Mouse (Mus musculus): ENCODE measurements around the gene Gorasp1. TPM values are rescaled to one million over a fixed set of nuclear protein-coding genes. Genes with fewer than 3 reads are reported as not detected.

The Gorasp1 gene
- polyA plus RNA-seq (2012), result 27.8 and 34.7 TPM in 2 replicates

DNA sequence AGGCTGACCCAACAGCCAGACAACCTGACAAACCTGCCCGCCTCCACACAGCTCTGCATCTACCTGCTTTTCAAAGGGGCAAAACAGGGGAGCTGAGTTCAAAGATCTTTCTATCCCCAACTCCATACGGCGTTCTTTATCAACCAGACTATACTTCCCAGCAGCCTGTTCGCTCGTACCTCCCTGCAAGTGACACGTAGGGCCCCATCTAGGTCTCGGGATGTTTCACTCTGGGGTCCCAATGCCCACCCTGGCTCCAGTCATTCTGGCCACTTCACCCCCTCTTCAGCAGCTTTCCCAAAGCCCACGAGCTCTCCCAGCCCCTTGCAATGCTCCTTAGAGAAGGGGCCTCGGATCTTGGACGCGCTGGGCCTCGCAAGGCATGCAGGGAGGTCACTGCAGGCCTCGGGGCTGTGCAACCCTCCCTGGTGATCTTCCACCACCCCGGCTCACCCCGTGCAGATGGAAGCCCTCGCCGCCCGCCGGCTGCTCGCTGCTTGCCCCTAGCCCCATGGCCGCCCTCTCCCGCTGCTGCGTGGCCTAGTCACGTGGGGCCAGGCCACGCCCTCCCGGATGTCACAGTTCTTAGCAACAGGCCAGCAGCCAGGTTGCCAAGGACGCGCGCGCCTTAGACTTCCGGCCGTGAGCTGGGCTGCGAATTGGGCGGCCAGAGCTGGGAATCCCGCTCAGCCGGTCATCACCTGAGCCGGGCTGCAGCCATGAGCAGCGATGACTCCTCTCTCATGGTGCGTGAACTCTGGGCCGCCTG, at the start of gene Gorasp1, which contains the start of gene Ttc21a:
Gene Gorasp1 (minus strand): TSS at position 561 of the 769 bp plus-strand sequence.
Gene Ttc21a (plus strand): TSS at position 602 of the 769 bp plus-strand sequence.
- no peak for TF ChIP-seq GATA1 (IDR thresholded peaks at IDR 0.05; ENCODE audit: low read length)

DNA sequence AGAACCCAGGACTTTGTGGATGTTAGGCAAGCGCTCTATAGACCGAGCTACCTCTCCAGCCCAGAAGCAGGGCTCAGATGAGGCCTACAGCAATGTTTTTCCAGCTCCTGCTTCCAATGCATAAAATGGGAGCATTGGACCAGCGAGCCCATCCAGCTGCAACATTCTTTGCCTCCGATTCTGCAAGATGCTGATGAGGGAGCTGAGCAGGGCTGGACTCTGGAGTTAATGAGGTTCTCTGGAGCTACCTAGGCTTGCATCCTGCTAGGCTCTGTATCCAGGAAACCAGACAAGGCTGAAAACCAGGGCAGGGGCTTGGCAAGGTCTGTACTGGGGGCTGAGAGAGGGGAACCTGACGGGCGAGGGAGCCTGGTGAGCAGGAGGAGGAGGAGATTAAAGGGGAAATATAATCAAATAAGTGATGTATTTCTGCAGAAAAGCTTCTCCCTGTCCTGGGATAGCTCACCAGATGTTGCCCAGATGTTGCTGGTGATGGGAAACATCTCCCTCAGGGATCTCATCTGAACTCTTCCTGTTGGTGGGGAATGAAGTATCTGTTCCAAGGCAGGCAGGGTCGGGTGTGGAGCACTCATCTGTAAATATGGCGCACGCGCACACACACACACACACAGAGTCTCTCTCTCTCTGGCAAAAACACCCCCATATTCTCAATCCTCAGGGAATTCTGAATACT, 48.7 kb upstream of the Gorasp1 start:
- TF ChIP-seq GATA1 (IDR thresholded peaks at IDR 0.05; ENCODE audit: low read length), result no peak

DNA sequence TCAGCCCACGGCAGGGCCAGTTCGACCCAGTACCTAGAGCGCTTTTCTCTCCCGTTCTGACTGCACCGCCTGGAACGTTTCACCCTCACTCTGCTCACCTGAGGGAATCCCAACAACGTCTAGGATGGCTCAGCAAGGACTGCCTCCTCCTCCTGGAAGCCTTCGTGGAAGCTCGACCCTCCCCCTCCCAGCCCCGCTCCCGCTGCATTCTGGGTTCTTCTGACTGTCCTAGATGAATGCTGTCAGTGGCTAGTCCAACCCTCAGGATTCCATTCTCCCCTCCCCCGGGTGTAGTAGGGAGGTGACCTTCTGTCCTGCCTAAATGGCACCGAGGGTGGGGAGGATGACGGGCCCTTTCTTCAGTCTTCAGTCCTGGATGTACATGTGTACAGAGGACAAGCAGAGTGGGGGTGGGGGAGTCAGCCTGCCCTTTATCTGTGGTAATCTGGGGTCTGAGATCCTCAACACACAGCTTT, 47.2 kb upstream of the Gorasp1 start, which contains the start of gene Csrnp1:
Gene Csrnp1 (minus strand): TSS at position 123 of the 476 bp plus-strand sequence.
- no peak for TF ChIP-seq GATA1 (IDR thresholded peaks at IDR 0.05; ENCODE audit: low read length)

DNA sequence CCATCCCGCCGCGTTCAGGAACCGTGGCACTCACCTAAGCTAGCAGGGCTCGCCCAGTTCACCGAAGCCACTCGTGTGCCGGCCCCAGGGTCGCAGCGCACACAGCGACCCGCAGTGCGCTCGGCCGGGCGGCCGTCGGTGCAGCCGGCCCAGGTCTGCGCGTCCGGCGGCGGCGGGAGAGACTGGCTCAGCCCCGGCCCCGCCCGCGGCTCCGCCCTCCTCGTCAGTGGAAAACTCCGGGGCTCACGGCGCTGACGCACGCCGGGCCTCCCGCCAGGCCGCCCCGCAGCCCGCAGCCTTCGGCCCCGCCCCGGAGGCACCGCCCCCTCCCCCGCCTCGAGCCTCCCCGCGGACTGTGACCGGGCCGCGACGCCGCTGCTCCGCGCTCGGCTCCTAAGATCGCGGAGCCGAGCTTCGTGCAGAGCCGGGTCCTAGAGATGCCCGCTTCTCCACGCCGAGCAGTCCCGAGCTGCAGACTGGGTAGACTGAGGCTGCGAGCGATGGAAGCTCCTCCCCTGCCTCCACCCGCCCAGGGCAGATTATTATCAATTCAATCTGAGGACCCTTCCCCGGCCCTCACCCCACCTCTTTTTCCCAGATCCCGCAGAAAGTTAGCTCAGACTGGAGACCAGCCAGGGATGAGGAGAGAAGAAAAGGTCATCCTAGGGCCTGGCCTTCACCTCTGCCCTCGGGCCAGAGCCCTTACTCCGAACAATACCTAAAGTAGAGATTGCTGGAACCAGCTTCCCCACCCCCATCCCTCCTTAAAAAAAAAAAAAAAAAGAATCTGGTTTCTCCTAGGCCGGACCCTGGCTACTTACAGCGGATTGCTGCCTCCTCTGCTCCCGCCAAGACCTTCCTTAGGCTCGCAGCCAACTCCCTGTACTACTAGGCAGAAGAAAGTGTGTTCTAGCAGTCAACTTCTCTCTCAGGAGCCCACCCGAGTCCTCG, 46.5 kb upstream of the Gorasp1 start:
- no peak for TF ChIP-seq GATA1 (IDR thresholded peaks at IDR 0.05; ENCODE audit: low read length)

DNA sequence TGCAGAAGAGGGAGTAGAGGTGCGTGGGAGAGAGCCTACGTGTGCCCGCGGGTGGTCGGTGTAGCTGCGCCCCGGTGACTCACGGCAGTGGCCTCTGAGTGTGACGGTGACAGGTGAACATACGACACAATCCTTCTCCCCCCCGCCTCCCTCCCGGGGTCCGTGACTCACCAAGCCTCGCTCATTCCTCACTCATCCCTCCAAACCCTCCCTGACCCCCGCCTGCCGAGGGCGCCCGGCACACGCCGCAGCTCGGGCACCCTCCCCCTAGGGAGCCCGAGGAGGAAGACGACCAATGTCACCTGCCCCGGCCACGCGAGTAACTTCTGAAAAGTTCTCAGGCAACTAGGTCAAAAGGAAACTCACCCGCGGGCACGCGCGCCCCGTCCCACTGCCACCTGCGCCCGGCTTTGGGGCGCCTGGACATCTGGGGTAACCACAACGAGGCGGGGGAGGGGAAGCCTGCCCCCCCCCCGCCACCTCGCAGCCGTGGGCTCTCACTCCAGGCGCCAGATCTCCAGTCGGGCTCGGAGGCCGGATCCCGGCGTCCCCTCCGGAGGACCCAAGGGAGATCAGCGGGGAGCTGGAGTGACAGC, 45.7 kb upstream of the Gorasp1 start:
- no peak for TF ChIP-seq GATA1 (IDR thresholded peaks at IDR 0.05; ENCODE audit: low read length)

DNA sequence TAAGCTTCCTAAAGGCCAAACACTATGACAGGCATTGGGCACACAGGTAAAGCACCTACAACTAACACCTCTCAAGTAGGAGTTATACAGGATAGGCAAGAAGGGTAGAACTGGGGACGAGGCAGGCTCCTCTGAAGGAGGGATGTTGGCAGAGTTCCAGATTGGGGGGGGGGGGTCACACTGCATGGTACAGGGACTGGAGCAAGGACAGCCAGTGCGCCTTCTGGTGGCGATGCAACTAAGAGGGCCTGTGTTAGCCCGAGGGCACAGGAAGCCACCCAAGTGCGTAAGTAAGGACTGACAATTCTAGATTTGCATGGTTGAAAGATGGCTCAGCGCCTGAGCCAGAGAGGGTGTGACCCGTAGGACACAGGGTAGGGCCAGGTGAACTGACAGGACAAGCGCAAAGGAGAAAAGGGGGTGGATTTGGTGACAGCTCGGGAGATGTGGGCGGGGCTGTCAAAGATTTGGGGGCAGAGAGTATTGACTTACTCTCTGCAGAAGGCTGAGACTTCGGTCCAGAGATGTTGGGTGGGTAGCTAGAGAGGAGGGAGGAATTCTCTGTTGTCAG, 45.0 kb upstream of the Gorasp1 start:
- no peak for TF ChIP-seq GATA1 (IDR thresholded peaks at IDR 0.05; ENCODE audit: low read length)

DNA sequence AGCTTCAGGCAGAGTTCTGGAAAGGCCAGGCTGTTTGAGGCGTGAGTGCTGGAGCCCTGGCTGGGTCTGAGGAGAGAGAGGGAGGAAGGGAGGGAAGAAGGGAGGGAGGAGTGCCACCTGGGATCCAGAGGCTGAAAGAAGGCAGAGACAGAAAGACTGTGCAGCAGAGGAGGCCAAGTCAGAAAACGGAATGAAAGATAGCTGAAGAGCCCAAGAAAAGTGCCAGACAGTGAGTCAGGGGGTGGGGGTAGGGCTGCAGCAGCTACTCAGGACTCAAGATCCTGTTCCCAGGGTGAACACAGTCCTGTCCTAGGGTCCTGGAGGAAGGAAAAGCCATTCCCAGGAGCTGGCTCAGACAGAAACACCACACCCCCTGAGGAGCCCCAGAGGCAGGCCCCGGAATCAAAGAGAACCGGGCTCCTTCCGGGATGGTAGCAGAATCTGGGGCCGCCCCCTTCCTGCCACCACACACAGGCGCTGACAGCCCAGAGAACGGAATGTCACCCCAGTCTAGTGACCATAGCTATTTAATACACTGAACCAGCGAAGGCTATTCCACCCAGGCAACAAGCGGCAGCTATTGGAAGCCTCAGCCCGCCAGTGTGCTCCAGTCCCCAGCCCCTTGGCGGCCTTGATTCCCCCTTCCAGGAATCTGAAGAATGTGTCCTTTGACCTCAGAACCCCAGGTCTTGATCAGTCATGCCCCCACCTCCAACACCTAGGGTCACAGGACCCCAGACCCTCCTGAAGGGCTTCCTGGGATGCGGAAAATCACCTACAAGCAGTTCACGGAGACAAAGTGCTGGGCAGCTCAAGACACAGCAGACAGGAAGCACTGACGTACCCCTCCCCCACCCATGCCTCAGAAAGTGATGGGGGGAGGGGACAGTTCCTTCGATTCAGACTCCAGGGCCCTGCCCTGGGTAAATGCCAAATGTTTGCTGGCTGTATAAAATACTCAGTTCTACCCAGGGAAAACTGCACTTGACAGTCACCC, 44.1 kb upstream of the Gorasp1 start:
- no peak for TF ChIP-seq GATA1 (IDR thresholded peaks at IDR 0.05; ENCODE audit: low read length)

DNA sequence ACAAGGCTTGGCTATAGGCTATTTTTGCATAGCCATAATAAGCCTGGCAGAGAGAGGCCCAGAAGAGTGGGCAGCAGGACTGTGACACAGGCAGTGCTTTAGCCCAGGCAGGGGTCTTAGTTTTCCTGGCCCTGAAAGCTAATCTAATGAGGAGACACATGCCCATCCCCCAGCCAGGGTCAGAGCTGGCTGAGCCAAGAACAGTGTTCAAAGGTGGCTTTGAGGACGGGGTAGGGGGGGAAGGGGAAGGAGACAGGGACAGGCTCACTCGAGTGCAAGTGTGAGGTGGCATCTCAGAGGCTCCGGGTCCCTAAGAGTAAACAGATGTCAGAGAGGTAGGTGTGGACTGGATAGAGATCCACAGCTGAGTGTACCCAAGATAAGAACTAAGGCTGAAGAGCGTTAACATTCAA, 43.4 kb upstream of the Gorasp1 start:
- no peak for TF ChIP-seq GATA1 (IDR thresholded peaks at IDR 0.05; ENCODE audit: low read length)

DNA sequence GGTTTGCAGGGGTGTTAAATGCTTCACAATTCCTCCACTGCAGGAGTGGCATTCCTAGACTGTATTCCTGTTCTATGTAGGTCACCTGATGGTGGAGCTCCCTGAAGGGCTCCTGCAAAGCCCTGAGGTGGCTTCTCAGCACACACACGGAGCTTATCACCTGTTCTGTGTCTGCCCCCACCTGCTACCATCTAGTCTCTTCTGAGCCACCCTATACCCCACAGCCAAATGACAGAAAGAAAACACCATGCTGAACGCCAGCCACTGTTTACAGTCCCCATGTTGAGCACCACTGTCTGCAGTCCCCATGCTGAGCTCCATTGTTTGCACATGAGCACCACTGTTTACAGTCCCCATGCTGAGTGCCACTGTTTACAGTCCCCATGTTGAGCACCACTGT, 42.4 kb upstream of the Gorasp1 start:
- no peak for TF ChIP-seq GATA1 (IDR thresholded peaks at IDR 0.05; ENCODE audit: low read length)

DNA sequence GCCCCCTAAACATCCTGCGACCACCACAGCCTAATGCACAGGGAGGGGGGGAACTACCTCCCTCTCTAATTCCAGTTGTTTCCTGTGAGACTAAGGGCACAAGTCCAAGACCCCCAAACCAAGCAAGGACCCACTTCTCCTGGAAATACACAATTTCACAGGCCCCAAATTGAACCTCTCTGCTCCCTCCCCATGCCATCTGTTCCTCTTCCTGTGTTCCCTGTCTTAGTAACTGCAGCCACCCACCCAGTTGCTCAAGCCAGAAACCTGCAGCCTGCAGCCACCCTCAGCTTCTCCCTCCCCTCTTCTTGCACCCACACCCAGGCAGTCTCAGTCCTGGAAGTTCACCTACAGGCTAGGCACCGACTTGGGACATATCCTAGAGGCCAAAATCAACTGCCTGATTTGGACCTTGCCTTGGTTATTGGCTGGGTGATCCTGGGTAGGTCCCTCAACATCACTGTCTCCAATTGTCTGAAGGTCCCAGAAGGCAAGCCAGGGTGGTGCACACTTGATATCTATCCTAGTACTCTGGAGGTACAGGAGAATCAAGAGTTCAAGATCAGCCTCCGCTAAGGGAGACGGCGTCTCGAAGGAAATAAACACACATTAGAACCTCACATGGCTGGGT, 41.6 kb upstream of the Gorasp1 start:
- no peak for TF ChIP-seq GATA1 (IDR thresholded peaks at IDR 0.05; ENCODE audit: low read length)

DNA sequence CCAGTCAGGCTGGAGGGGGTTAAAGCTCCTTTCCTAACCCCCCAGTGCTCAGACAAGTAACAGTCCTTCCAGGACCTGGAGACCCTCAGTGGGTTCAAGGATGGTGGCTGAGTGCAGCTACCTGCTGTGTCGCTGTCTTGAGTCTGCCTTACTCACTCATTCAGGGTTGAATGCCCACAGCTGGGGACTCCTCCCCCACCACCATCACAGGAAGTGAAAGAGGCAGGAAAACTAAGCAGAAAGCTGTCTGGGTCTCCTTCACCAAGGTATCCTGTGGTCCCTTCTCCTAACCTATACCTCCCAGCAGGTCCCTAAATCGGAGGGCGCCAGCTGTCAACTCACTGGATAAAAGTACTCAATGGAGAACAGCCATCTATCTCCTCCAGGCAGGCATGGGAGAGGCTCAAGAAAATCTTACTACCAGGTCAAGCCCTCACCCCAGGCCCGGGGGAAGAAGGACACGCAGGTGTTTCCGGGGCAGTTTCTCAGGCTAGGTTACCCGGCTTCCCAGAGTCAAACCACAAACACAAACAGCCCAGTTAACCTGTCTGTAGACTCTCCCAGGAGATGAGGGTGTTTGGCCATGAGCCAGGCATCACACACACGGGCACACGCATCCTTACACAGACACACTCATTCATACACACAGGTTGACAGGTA, 40.9 kb upstream of the Gorasp1 start:
- TF ChIP-seq GATA1 (IDR thresholded peaks at IDR 0.05; ENCODE audit: low read length), result no peak

DNA sequence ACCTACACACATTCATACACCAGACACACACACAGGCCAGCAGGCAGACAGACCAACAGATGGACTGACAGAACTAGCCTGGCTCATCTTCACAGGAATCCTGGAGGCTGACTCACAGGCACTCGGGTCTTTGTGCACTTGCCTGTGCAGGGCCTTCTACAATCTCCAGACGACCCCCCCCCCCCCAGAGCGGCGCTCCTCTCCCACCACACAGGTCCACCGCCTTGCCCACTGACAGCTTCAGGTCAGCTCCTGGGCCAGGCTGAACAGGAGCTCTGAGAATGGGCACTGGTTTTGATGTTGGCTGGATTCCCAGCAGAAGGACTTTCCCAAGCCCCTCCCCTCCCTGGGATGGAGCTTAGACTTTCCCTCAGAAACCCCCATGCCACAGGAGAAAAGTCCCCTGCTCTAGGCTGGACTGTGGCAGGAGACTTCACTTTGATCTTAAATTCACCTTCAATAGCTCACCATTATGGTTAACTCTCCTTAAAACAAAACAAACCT, 40.2 kb upstream of the Gorasp1 start:
- no peak for TF ChIP-seq GATA1 (IDR thresholded peaks at IDR 0.05; ENCODE audit: low read length)
